Mouse (Mus musculus) heart, postnatal 0 days (tissue): ENCODE measurements at regions not wholly inside any gene's neighbourhood (a gene's known extent, or its start where the extent isn't known, plus 50 kb on each side); places are given as distances from the start of the nearest gene placed in this dataset.

ENCODE experiments used
- CTCF ChIP-seq: IDR thresholded peaks from 2 replicates; pipeline ENCODE4 v1.5.1; 2016; ENCODE audit warnings: antibody characterized with exemption, control low read depth, low read depth
- EP300 ChIP-seq: IDR thresholded peaks from 2 replicates; pipeline ENCODE4 v1.6.1; 2016; ENCODE audit warnings: antibody characterized with exemption, low read depth

- no peak for TF ChIP-seq CTCF
- TF ChIP-seq EP300 = no peak
These were observed 71.3 kb upstream of the Tgif1 start for GRCm38 (mm10) chr17:70924565-70925220.
